Mouse (Mus musculus) cerebellum, postnatal 10 days (tissue): ENCODE measurements at regions not wholly inside any gene's neighbourhood (a gene's known extent, or its start where the extent isn't known, plus 50 kb on each side); places are given as distances from the start of the nearest gene placed in this dataset.

ENCODE experiments used
- DNase-seq, 2 experiments: peaks; one replicate each; pipeline ENCODE4 v3.0.0; 2021; ENCODE audit warnings: mixed read lengths in 2 of 2

- no peak for DNase-seq
Observed at GRCm38 (mm10) chr5:58822704-58823103, 1104.9 kb downstream of the Pcdh7 start.

- peak; percentile 4 to 24 for DNase-seq
Observed at GRCm38 (mm10) chr5:58825970-58826369, 1108.2 kb downstream of the Pcdh7 start.

- no peak for DNase-seq
Observed at GRCm38 (mm10) chr5:58847001-58847400, 1129.2 kb downstream of the Pcdh7 start.

GRCm38 (mm10) chr5:58858016-58858415 lies 1140.2 kb downstream of the Pcdh7 start:
- DNase-seq = no peak

GRCm38 (mm10) chr5:58893493-58893892 lies 1175.7 kb downstream of the Pcdh7 start:
- DNase-seq = no peak

- no peak for DNase-seq
Observed at GRCm38 (mm10) chr5:58941436-58941835, 1223.7 kb downstream of the Pcdh7 start.

- peak; percentile 67 to 85 for DNase-seq
Observed at GRCm38 (mm10) chr5:58975268-58975667, 1257.5 kb downstream of the Pcdh7 start.

GRCm38 (mm10) chr5:58987754-58988153 lies 1270.0 kb downstream of the Pcdh7 start:
- DNase-seq = no peak
